Comparison of ENCODE assay signal across 14 mouse cellular contexts in genomic region chr8:88577666-88578065, GRCm38 (mm10). TPM values are rescaled to one million over a fixed set of nuclear protein-coding genes. Genes with fewer than 3 reads are reported as not detected.
A peak's percentile ranks its signal among the peaks of the same experiment; 100 is the strongest.
DNase-seq lines count a peak whose midpoint lies in the region; ATAC-seq and TF ChIP-seq lines count a peak whose summit lies in the region.
"Had no signal": no experiment of that assay in that cellular context is flagged by ENCODE, and none has a peak within 500 bp of the region (broad histone marks: within the 10 kb centered on the region; RNA-seq: fewer than 3 reads in every experiment).

No protein-coding gene starts in this region.

- no peaks in the 10 kb centered on the region for H3K27me3 ChIP-seq in embryonic facial prominence, embryonic 13.5 days
- H3K27me3 ChIP-seq in embryonic facial prominence, embryonic 10.5 days (replicated peaks; ENCODE audit: low read depth, poor library complexity, severe bottlenecking): no peaks in the 10 kb centered on the region; the same call in 1 of the 2 replicates
- no peaks in the 10 kb centered on the region for H3K27me3 ChIP-seq in kidney, embryonic 16.5 days (ENCODE audit: insufficient read depth, low read length)
- H3K27me3 ChIP-seq in hindbrain, postnatal 0 days (ENCODE audit: insufficient read depth, low read length): no peaks in the 10 kb centered on the region
- H3K27me3 ChIP-seq: liver, embryonic 15.5 days had no signal

- no peak for ATAC-seq in embryonic facial prominence, embryonic 13.5 days (ENCODE audit: insufficient number of reproducible peaks, insufficient read depth, low FRiP score, low TSS enrichment, low read depth)
- no peak for ATAC-seq in kidney, embryonic 16.5 days (ENCODE audit: low FRiP score, low TSS enrichment)
- no peak for ATAC-seq in hindbrain, postnatal 0 days
- ATAC-seq in frontal cortex, adult (ENCODE audit: low TSS enrichment): no peak

- peaks cover 75% of the 10 kb centered on the region for H3K36me3 ChIP-seq in embryonic facial prominence, embryonic 13.5 days
- peaks cover 53% of the 10 kb centered on the region for H3K36me3 ChIP-seq in embryonic facial prominence, embryonic 10.5 days (replicated peaks)
- no peaks in the 10 kb centered on the region for H3K36me3 ChIP-seq in kidney, embryonic 16.5 days (ENCODE audit: insufficient read depth, low read length)
- H3K36me3 ChIP-seq in hindbrain, postnatal 0 days (ENCODE audit: insufficient read depth, low read length): no peaks in the 10 kb centered on the region
- H3K36me3 ChIP-seq: liver, embryonic 15.5 days had no signal

- H3K27ac ChIP-seq in embryonic facial prominence, embryonic 13.5 days: no peak overlapping the region
- no peak overlapping the region for H3K27ac ChIP-seq in embryonic facial prominence, embryonic 10.5 days (replicated peaks)
- H3K27ac ChIP-seq in kidney, embryonic 16.5 days (ENCODE audit: low read length): peak overlapping the region; percentile 84
- H3K27ac ChIP-seq in hindbrain, postnatal 0 days: peak overlapping the region; percentile 20; the same call in 1 of the 2 replicates
- H3K27ac ChIP-seq: liver, embryonic 15.5 days had no signal

- H3K4me1 ChIP-seq in embryonic facial prominence, embryonic 13.5 days: peaks cover 51% of the 10 kb centered on the region
- peaks cover 39% of the 10 kb centered on the region for H3K4me1 ChIP-seq in embryonic facial prominence, embryonic 10.5 days
- H3K4me1 ChIP-seq in kidney, embryonic 16.5 days (ENCODE audit: insufficient read depth, low read length): peaks cover 65% of the 10 kb centered on the region
- H3K4me1 ChIP-seq in hindbrain, postnatal 0 days (ENCODE audit: insufficient read depth, low read length): peaks cover 59% of the 10 kb centered on the region
- H3K4me1 ChIP-seq: liver, embryonic 15.5 days had no signal

- no peaks in the 10 kb centered on the region for H3K9me3 ChIP-seq in embryonic facial prominence, embryonic 13.5 days
- no peaks in the 10 kb centered on the region for H3K9me3 ChIP-seq in embryonic facial prominence, embryonic 10.5 days
- no peaks in the 10 kb centered on the region for H3K9me3 ChIP-seq in kidney, embryonic 16.5 days (ENCODE audit: low read length)
- no peaks in the 10 kb centered on the region for H3K9me3 ChIP-seq in hindbrain, postnatal 0 days (ENCODE audit: low read length)
- H3K9me3 ChIP-seq: liver, embryonic 15.5 days; megakaryocyte, embryonic 14.5 days had no signal

- H3K4me2 ChIP-seq in embryonic facial prominence, embryonic 13.5 days: no peak overlapping the region
- no peak overlapping the region for H3K4me2 ChIP-seq in kidney, embryonic 16.5 days (replicated peaks; ENCODE audit: low read depth, low read length)
- H3K4me2 ChIP-seq in hindbrain, postnatal 0 days (ENCODE audit: low read depth, low read length): no peak overlapping the region
- H3K4me2 ChIP-seq: liver, embryonic 15.5 days had no signal

- H3K4me3 ChIP-seq in embryonic facial prominence, embryonic 13.5 days: no peak overlapping the region
- H3K4me3 ChIP-seq in embryonic facial prominence, embryonic 10.5 days: no peak overlapping the region
- H3K4me3 ChIP-seq in kidney, embryonic 16.5 days (ENCODE audit: low read length): no peak overlapping the region
- H3K4me3 ChIP-seq in hindbrain, postnatal 0 days (ENCODE audit: low read length): no peak overlapping the region
- H3K4me3 ChIP-seq: liver, embryonic 15.5 days; megakaryocyte, embryonic 14.5 days had no signal

- DNase-seq in embryonic facial prominence, embryonic 10.5 days (ENCODE audit: low spot score): no peak
- no peak for DNase-seq in kidney, postnatal 4 days
- peak; percentile 10 for DNase-seq in adipocyte (ENCODE audit: low spot score)
- peak; percentile 50 for DNase-seq in hindbrain, postnatal 0 days (ENCODE audit: low spot score)
- DNase-seq in layer of hippocampus, postnatal 25 days (ENCODE audit: extremely low spot score in 1 of 2, low spot score in 1 of 2): no peak
- DNase-seq: cerebellum, adult 18-20 months; embryo, embryonic 11 days; kidney, adult 2 months; right cerebral cortex, postnatal 14 days had no signal

- WGBS in embryonic facial prominence, embryonic 13.5 days: 62% methylated on average over 5 of the region's 5 CpGs
- WGBS in embryonic facial prominence, embryonic 10.5 days: 86% methylated on average over 5 of the region's 5 CpGs
- WGBS in kidney, embryonic 16.5 days: 76% methylated on average over 5 of the region's 5 CpGs
- WGBS in hindbrain, postnatal 0 days: 41% methylated on average over 5 of the region's 5 CpGs

- 0 out of 2 replicates have a peak overlapping the region, but pooled peaks have one; percentile 27 for H3K9ac ChIP-seq in embryonic facial prominence, embryonic 13.5 days
- H3K9ac ChIP-seq in kidney, embryonic 16.5 days (replicated peaks; ENCODE audit: low read length): no peak overlapping the region
- H3K9ac ChIP-seq in hindbrain, postnatal 0 days (replicated peaks; ENCODE audit: low read length): no peak overlapping the region
- H3K9ac ChIP-seq: liver, embryonic 15.5 days had no signal

- no peak for TF ChIP-seq CTCF in hindbrain, postnatal 0 days (IDR thresholded peaks at IDR 0.05; ENCODE audit: low read depth)

RNA-seq across cellular contexts. Expression of gene Nkd1, which starts 56.5 kb away (rescaled TPM):
- polyA plus RNA-seq in embryonic facial prominence, embryonic 13.5 days (2015; fragmentation: Nextera tagmentation; extraction: Ambion mirVana): 101 and 122 TPM in 2 replicates
- polyA plus RNA-seq in embryonic facial prominence, embryonic 10.5 days (2016; fragmentation: Nextera tagmentation; extraction: Ambion mirVana): 43.5 and 49.7 TPM in 2 replicates
- polyA plus RNA-seq in kidney, embryonic 16.5 days (2015; fragmentation: Nextera tagmentation; extraction: Ambion mirVana): 66.5 and 66.9 TPM in 2 replicates
- total RNA-seq in hindbrain, postnatal 0 days (2014; rRNA removed): 53.9 and 74.5 TPM in 2 replicates
- 51.1 and 52.2 TPM in 2 replicates for polyA plus RNA-seq in hindbrain, postnatal 0 days (2015; fragmentation: Nextera tagmentation; extraction: Ambion mirVana)
- total RNA-seq in layer of hippocampus, postnatal 25 days (2021): 10 to 100 TPM; 10.8 to 15.0 TPM

RNA-seq across cellular contexts. Expression of gene Snx20, which starts 58.3 kb away (rescaled TPM):
- polyA plus RNA-seq in embryonic facial prominence, embryonic 13.5 days (2015; fragmentation: Nextera tagmentation; extraction: Ambion mirVana): 1.5 and 1.8 TPM in 2 replicates
- polyA plus RNA-seq in embryonic facial prominence, embryonic 10.5 days (2016; fragmentation: Nextera tagmentation; extraction: Ambion mirVana): 0.65 and 0.73 TPM in 2 replicates
- 1.9 TPM in 2 replicates for polyA plus RNA-seq in kidney, embryonic 16.5 days (2015; fragmentation: Nextera tagmentation; extraction: Ambion mirVana)
- 0.47 and 1.1 TPM in 2 replicates for total RNA-seq in hindbrain, postnatal 0 days (2014; rRNA removed)
- polyA plus RNA-seq in hindbrain, postnatal 0 days (2015; fragmentation: Nextera tagmentation; extraction: Ambion mirVana): 2.2 TPM in 2 replicates
- 1 to 10 TPM; 1.2 to 1.6 TPM for total RNA-seq in layer of hippocampus, postnatal 25 days (2021)

Comparison
In these comparisons a context has a peak if more than half of its experiments do, and no peak if none do; other contexts are left out.
1. H3K27ac ChIP-seq: peak in kidney, embryonic 16.5 days (single experiment) and hindbrain, postnatal 0 days (single experiment); none in embryonic facial prominence, embryonic 13.5 days (single experiment) and embryonic facial prominence, embryonic 10.5 days (single experiment).
2. DNase-seq: peak in adipocyte (single experiment) and hindbrain, postnatal 0 days (single experiment); none in embryonic facial prominence, embryonic 10.5 days (single experiment), kidney, postnatal 4 days (0 of 2) and layer of hippocampus, postnatal 25 days (0 of 2).